Mouse (Mus musculus): ENCODE results near the gene Toporsl. TPM values are rescaled to one million over a fixed set of nuclear protein-coding genes. Genes with fewer than 3 reads are reported as not detected.

Toporsl gene
- 0.05 TPM in 1 of 2 replicates, not detected in the other for polyA plus RNA-seq (2015; fragmentation: Nextera tagmentation; extraction: Ambion mirVana)

DNA sequence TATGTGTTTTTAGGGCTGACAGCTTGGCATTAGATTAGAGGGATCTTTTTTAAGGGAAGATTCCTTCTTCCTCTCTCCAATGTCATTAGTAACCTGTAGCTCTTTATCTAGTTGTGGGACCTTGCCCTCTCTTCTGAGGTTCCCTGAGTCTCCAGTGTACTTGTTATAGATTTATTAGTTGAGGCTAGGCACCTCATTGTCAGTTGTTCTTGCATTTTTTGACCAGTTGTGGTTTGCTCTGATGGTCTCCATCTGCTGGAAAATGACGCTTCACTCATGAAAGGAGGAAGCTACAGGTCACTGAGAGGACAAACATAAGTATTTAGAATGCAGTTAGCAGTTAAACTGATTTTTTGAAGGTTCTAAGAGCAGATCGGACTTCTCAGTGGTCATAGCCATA lies at the start of gene Toporsl:
Gene Toporsl (plus strand): TSS at position 348 of the 400 bp plus-strand sequence.
- Histone ChIP-seq H3K36me3 (no peaks in the 10 kb centered on the region), H3K9ac (no peak within 1 kb of the TSS), H3K27me3 (no peaks in the 10 kb centered on the region), H3K27ac (no peak within 1 kb of the TSS), H3K4me1 (replicated peaks) (no peaks in the 10 kb centered on the region), H3K4me2 (no peak within 1 kb of the TSS), H3K9me3 (replicated peaks) (no peaks in the 10 kb centered on the region), H3K4me3 (no peak within 1 kb of the TSS)
- WGBS: 59% methylated on average over 2 of the region's 2 CpGs
- no peak for ATAC-seq (replicated peaks; ENCODE audit: insufficient number of reproducible peaks, insufficient read depth, low FRiP score, low read depth)

DNA sequence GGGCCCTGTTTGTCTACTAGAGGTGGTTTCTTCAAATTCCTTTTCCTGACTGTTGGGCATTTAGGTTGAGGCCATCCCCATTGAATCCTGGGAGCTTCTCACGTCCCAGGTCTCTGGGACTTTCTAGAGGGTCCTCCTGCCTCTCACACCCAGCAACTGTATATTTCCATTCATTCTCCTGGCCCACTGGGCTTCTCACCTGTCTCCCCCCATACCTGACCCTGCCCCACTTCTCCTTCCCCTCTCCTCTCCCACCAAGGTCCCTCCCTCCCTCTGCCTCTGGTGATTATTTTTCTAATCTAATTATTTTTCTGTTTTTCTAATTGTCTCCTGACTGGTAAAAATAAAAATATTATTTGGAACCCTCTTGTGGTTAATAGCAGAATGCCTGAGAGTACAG lies 38.4 kb upstream of the Toporsl start:
- Histone ChIP-seq H3K4me1 (replicated peaks) (no peaks in the 10 kb centered on the region), H3K9ac (no peak overlapping the region), H3K27me3 (no peaks in the 10 kb centered on the region), H3K36me3 (no peaks in the 10 kb centered on the region), H3K9me3 (replicated peaks) (no peaks in the 10 kb centered on the region), H3K27ac (no peak overlapping the region), H3K4me3 (no peak overlapping the region), H3K4me2 (no peak overlapping the region)
- ATAC-seq (replicated peaks; ENCODE audit: insufficient number of reproducible peaks, insufficient read depth, low FRiP score, low read depth): no peak
- WGBS: 53% methylated on average over 1 of the region's 1 CpGs

DNA sequence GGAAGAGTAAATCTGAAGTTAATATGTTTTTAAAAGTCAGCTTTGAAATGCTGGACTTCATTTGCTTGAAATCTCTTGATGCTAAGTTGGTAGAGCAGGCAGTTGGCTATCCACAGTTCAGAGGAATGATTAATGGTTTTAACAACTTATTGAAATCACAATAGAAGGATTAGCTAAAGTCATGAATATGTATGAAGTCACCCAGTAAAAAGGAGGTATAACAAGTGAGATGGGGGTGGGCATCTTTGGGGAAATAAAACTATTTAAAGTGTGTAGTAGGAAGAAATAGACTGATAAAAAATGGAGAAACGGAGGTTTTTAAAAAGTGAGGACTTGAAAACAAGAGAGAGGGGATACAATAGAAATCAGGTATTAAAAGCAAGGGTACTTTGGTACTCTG lies 38.0 kb upstream of the Toporsl start:
- Histone ChIP-seq H3K4me1 (replicated peaks) (no peaks in the 10 kb centered on the region), H3K4me3 (no peak overlapping the region), H3K27me3 (no peaks in the 10 kb centered on the region), H3K9me3 (replicated peaks) (no peaks in the 10 kb centered on the region), H3K27ac (no peak overlapping the region), H3K36me3 (no peaks in the 10 kb centered on the region), H3K4me2 (no peak overlapping the region), H3K9ac (no peak overlapping the region)
- WGBS: 44% methylated on average over 1 of the region's 1 CpGs
- no peak for ATAC-seq (replicated peaks; ENCODE audit: insufficient number of reproducible peaks, insufficient read depth, low FRiP score, low read depth)

DNA sequence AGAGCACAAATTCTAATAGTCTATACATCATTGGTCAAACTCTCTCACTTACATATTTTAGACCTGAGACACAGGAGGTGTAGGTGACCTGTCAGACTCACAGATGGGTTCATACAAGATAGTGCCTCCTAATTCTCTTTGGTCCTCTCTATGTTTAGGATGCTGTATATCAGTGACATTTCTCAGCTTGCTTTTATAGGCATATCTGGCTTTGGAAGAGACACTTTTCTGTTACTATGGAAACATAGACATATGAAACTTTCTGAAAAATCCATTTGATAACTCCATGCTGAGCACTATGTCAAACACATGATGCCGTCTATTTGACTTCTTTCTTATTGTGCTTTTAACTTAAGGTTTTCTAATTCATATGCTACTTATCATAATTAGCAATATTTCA lies 32.2 kb upstream of the Toporsl start:
- 81% methylated on average over 1 of the region's 1 CpGs for WGBS
- H3K27me3 ChIP-seq: no peaks in the 10 kb centered on the region
- no peak overlapping the region for H3K4me2 ChIP-seq
- no peaks in the 10 kb centered on the region for H3K36me3 ChIP-seq
- H3K4me3 ChIP-seq: no peak overlapping the region
- ATAC-seq (replicated peaks; ENCODE audit: insufficient number of reproducible peaks, insufficient read depth, low FRiP score, low read depth): no peak
- H3K9me3 ChIP-seq (replicated peaks): no peaks in the 10 kb centered on the region
- no peak overlapping the region for H3K27ac ChIP-seq
- H3K9ac ChIP-seq: no peak overlapping the region
- H3K4me1 ChIP-seq (replicated peaks): no peaks in the 10 kb centered on the region

DNA sequence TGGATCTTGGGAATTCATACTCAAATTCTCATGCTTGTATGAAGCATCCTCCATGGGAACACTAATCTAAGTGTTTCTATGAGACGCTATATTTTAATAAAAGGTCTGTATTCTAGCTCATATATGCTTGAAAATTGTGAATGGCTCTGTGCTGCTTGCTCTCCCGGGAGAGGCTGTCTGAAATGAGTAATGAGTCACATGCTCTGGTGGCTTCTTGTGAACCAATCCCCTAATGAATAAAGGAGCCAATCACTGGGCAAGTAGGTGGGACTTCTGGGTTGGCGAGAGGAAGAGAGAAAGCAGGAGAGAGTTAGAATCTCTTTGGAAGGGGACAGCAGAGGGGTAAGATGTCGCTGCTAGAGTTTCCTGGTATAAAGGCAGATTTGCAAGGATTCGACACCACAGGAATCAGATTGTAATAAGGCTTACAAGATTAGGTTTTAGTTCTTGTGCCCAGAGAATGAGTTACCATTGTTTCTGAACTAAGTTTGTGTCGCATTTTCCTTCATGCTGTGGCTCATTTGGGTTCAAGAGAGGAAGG lies 9.8 kb upstream of the Toporsl start:
- H3K27ac ChIP-seq: no peak overlapping the region
- H3K27me3 ChIP-seq: no peaks in the 10 kb centered on the region
- ATAC-seq (replicated peaks; ENCODE audit: insufficient number of reproducible peaks, insufficient read depth, low FRiP score, low read depth): no peak
- H3K9me3 ChIP-seq (replicated peaks): no peaks in the 10 kb centered on the region
- 71% methylated on average over 6 of the region's 6 CpGs for WGBS
- no peak overlapping the region for H3K4me3 ChIP-seq
- no peaks in the 10 kb centered on the region for H3K36me3 ChIP-seq
- no peak overlapping the region for H3K9ac ChIP-seq
- H3K4me1 ChIP-seq (replicated peaks): no peaks in the 10 kb centered on the region
- H3K4me2 ChIP-seq: no peak overlapping the region

DNA sequence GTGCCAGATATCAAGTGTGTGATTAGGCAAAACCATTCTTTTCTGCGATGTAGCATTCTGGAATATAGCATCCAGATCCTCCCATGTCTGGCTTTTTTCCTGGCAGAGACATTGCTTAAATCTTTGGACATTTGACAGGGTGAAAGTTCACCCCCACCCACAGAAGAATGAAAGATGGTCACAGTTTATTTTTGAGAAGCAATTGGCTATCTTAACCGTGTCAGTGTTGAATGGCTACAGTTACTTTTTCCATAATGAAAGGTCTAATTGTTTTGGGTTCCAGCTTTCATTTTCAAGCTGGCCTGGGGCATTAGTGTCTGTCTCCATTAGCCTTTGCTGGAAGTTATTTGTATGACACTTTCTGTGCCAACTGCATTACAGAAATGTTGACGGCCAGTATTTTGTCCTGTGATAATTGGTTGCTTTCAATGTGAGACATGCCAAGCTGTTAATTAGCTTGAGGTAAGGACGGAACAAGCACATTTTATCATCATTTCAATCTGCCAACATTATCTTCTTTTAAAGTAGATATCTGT lies 2.2 kb upstream of the Toporsl start:
- no peaks in the 10 kb centered on the region for H3K27me3 ChIP-seq
- H3K27ac ChIP-seq: no peak overlapping the region
- no peaks in the 10 kb centered on the region for H3K36me3 ChIP-seq
- 63% methylated on average over 4 of the region's 4 CpGs for WGBS
- no peak overlapping the region for H3K9ac ChIP-seq
- H3K4me3 ChIP-seq: no peak overlapping the region
- ATAC-seq (replicated peaks; ENCODE audit: insufficient number of reproducible peaks, insufficient read depth, low FRiP score, low read depth): no peak
- no peak overlapping the region for H3K4me2 ChIP-seq
- no peaks in the 10 kb centered on the region for H3K9me3 ChIP-seq (replicated peaks)
- H3K4me1 ChIP-seq (replicated peaks): no peaks in the 10 kb centered on the region

DNA sequence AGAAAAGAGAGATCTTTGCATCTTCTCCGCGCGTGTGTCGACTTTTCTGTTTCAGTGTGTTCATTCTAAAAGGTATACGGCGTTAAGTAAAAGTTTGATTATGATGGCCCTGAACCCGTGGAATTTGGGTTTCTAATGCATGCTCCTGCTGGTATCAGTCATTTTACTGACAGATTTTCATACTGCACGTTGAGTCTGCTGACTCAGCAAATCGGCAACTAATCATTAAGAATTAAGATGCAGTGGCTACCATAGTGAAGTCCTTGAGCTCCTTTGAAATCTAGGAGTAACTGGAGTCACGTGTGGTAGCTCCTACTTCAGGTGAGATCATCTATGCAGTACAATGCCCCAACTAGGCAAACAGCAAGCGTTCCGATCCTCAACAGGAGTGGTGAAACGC lies 1.4 kb upstream of the Toporsl start:
- H3K4me2 ChIP-seq: no peak overlapping the region
- ATAC-seq (replicated peaks; ENCODE audit: insufficient number of reproducible peaks, insufficient read depth, low FRiP score, low read depth): no peak
- H3K27ac ChIP-seq: no peak overlapping the region
- no peaks in the 10 kb centered on the region for H3K4me1 ChIP-seq (replicated peaks)
- no peaks in the 10 kb centered on the region for H3K36me3 ChIP-seq
- 88% methylated on average over 13 of the region's 13 CpGs for WGBS
- no peaks in the 10 kb centered on the region for H3K9me3 ChIP-seq (replicated peaks)
- H3K9ac ChIP-seq: no peak overlapping the region
- H3K4me3 ChIP-seq: no peak overlapping the region
- H3K27me3 ChIP-seq: no peaks in the 10 kb centered on the region

DNA sequence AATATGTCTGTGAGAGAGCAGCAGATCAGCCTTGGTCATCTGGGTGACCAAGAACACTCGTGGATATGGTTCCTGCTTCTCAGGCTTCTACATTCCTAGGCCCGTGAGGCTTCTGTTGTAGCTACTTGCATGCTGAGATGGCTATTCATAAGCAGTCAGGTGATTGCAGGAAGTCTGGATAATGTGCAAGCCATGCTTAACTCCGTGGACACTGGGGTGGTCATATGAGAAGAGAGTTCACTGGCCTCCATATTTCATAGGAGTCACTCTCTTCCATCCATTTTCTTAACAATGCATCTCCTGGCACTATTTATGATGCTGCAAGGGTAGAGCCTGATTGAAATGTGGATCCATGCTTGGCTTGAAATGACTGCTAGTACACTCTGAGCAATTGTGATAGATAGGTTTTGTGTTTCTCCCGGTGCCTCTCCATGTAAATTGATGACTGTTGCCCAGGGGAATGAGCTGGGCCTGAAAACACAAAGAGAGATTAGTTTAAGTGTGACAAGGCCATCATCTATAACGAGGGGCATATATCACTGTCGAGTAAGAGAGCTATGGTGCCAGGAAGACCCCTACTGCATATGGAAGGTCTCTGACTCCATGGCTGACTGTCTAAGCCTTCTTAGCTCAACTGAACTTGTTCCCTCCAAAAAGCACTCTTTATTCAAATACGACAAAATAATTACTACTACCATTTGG lies 2.3 kb downstream of the Toporsl start:
- ATAC-seq (replicated peaks; ENCODE audit: insufficient number of reproducible peaks, insufficient read depth, low FRiP score, low read depth): no peak
- H3K9ac ChIP-seq: no peak overlapping the region
- H3K4me3 ChIP-seq: no peak overlapping the region
- no peaks in the 10 kb centered on the region for H3K9me3 ChIP-seq (replicated peaks)
- no peaks in the 10 kb centered on the region for H3K4me1 ChIP-seq (replicated peaks)
- no peak overlapping the region for H3K4me2 ChIP-seq
- no peak overlapping the region for H3K27ac ChIP-seq
- H3K27me3 ChIP-seq: no peaks in the 10 kb centered on the region
- WGBS: 69% methylated on average over 7 of the region's 7 CpGs
- H3K36me3 ChIP-seq: no peaks in the 10 kb centered on the region

DNA sequence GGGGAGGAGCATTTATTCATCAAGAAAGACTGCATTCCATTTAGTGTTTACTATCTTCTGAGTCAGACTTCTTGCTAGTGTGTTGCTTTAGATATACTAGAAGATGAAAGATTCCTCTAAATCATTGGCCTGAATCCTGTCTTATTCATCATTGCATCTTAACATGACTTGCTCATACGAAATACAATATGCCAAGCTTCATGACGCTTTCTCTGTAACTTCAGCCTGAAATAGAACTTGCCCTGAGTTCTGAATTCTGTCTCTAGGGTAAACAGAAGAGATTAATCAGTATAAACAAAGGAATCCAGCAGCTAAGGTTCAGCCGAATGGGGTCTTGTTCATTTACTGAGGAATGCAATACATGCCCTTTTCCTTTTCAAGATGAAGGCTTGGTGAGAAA lies 10.8 kb downstream of the Toporsl start:
- no peaks in the 10 kb centered on the region for H3K9me3 ChIP-seq (replicated peaks)
- ATAC-seq (replicated peaks; ENCODE audit: insufficient number of reproducible peaks, insufficient read depth, low FRiP score, low read depth): no peak
- H3K4me3 ChIP-seq: no peak overlapping the region
- WGBS: 48% methylated on average over 3 of the region's 3 CpGs
- no peaks in the 10 kb centered on the region for H3K36me3 ChIP-seq
- no peak overlapping the region for H3K9ac ChIP-seq
- no peaks in the 10 kb centered on the region for H3K27me3 ChIP-seq
- H3K27ac ChIP-seq: no peak overlapping the region
- H3K4me2 ChIP-seq: no peak overlapping the region
- no peaks in the 10 kb centered on the region for H3K4me1 ChIP-seq (replicated peaks)

DNA sequence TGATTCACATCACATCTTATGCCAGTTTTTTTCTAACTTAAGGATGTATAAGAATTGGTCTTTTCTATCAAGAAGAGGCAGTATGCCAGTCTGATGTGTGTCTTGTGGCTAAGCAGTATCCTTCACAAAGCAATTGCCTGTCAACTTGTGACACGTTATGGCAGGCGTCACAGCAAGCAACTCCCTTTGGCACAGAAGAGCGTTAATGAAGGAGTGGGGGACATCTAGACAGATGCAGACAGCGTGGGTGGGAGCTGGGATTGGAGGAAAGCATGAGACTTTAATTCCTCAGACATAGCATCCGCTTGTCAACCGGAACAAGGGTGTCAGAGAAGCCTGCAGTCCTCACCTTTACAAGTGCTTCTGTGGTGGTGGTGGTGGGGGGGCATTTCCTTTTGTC lies 38.9 kb downstream of the Toporsl start:
- H3K4me1 ChIP-seq (replicated peaks): no peaks in the 10 kb centered on the region
- no peaks in the 10 kb centered on the region for H3K9me3 ChIP-seq (replicated peaks)
- H3K36me3 ChIP-seq: no peaks in the 10 kb centered on the region
- 55% methylated on average over 6 of the region's 6 CpGs for WGBS
- H3K27ac ChIP-seq: no peak overlapping the region
- H3K4me3 ChIP-seq: no peak overlapping the region
- no peaks in the 10 kb centered on the region for H3K27me3 ChIP-seq
- ATAC-seq (replicated peaks; ENCODE audit: insufficient number of reproducible peaks, insufficient read depth, low FRiP score, low read depth): no peak
- H3K4me2 ChIP-seq: no peak overlapping the region
- no peak overlapping the region for H3K9ac ChIP-seq

DNA sequence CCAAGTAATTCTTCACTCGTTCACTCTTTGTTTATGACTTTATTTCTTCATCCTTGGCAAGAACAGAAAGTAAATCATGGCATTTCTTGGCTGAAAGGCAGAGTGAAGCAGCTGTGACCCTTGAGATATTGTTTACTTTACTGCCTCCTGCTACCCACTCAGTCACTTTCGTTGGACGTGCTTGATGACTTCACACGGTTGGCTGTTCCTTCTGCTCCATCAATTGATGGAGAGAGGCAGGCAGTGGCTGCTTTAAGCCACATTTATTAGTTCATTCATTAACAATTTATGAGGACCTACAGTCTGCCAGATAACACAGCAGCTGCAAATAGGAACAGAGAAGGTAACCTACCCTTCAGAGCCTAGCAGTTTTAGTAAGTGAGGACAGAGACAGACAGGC lies 51.7 kb downstream of the Toporsl start:
- 69% methylated on average over 4 of the region's 4 CpGs for WGBS
- H3K9me3 ChIP-seq (replicated peaks): no peaks in the 10 kb centered on the region
- no peak for ATAC-seq (replicated peaks; ENCODE audit: insufficient number of reproducible peaks, insufficient read depth, low FRiP score, low read depth)
- H3K36me3 ChIP-seq: no peaks in the 10 kb centered on the region
- no peak overlapping the region for H3K4me2 ChIP-seq
- no peak overlapping the region for H3K27ac ChIP-seq
- no peaks in the 10 kb centered on the region for H3K27me3 ChIP-seq
- no peak overlapping the region for H3K4me3 ChIP-seq
- no peak overlapping the region for H3K9ac ChIP-seq
- no peaks in the 10 kb centered on the region for H3K4me1 ChIP-seq (replicated peaks)

DNA sequence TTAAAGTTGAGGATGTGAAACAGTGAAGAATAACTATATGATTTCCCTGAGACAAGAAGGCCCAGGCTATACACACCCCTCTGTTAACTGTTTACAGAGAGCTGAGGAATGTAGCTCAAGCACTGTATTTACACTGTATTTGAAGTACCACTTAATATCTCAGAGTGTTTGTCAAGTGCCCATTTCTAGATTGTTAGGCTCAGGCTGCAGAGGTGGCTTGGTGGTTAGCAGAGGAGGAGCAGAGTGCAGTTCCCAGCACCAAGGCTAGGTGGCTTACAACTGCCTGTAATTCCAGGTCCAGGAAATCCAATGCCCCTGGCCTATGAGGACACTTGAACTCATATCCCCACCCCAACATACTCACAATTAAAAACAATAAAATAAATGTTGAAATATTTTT lies 63.6 kb downstream of the Toporsl start:
- ATAC-seq (replicated peaks; ENCODE audit: insufficient number of reproducible peaks, insufficient read depth, low FRiP score, low read depth): no peak
- no peak overlapping the region for H3K9ac ChIP-seq
- no peaks in the 10 kb centered on the region for H3K4me1 ChIP-seq (replicated peaks)

More for the DNA sequence above, 63.6 kb downstream of the Toporsl start:
- Histone ChIP-seq H3K9me3 (replicated peaks) (no peaks in the 10 kb centered on the region), H3K27me3 (no peaks in the 10 kb centered on the region), H3K4me2 (no peak overlapping the region), H3K27ac (no peak overlapping the region), H3K36me3 (no peaks in the 10 kb centered on the region), H3K4me3 (no peak overlapping the region)

Measured in heart, embryonic 15.5 days (tissue).